Mouse (Mus musculus): ENCODE measurements around the gene Plb1. TPM values are rescaled to one million over a fixed set of nuclear protein-coding genes. Genes with fewer than 3 reads are reported as not detected.

Gene Plb1
- polyA plus RNA-seq (2012; rRNA removed): 0.14 and 0.17 TPM in 2 replicates

GRCm38 (mm10) chr5:32232474-32232873 is at the start of gene Plb1:
Plb1 (plus strand) TSS chr5:32232708.

Other genes with a start within 250 kb of the Plb1 start
- 2.9 and 3.8 TPM in 2 replicates for gene Fosl2, start 96.9 kb upstream of the Plb1 start, polyA plus RNA-seq (2012; rRNA removed)
- 171 and 181 TPM in 2 replicates for gene Ppp1cb, start 226.1 kb downstream of the Plb1 start, polyA plus RNA-seq (2012; rRNA removed)

Data from central nervous system, embryonic 14 days (tissue).